Mouse (Mus musculus): ENCODE results near the gene Hnf4a.
"Not testable (repeated sequence)": the region's sequence is repeated elsewhere in the genome, so short reads cannot be mapped to it uniquely, and the experiment has no call there.

Gene Hnf4a

DNA sequence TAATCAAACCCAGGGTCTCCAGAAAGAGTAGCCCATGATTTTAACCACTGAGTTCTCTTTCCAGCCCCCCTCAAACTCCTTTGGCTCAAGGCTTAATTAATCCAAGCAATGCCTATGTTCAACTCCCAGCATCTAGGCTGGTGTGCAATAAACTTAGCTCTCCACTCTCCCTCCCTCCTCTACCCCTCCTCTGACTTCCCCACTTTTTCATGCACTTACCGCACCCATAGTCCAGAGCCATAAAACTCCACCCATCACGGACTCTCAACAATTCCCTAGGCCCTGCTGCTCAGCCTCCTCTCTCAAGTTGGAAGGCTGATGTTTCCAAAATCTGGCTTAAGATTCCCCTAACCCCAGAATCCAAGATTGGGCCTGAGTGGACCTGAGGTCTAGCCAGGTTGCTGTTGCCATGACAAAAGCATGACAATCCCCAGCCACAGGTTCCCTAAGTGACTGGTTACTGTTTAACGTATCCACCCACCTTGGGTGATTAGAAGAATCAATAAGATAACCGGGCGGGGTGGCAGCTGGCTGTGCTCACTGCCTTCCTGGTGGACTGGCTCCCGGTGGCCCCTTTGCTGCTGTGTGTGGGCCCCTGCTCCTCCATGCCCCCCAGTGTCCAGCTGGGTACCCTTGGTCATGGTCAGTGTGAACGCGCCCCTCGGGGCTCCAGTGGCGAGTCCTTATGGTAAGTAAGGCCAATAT is at the start of gene Hnf4a:
Gene Hnf4a (plus strand): TSS at position 509 of the 705 bp plus-strand sequence.
- in situ Hi-C loops (cut with MboI, MseI), result no loop called here

DNA sequence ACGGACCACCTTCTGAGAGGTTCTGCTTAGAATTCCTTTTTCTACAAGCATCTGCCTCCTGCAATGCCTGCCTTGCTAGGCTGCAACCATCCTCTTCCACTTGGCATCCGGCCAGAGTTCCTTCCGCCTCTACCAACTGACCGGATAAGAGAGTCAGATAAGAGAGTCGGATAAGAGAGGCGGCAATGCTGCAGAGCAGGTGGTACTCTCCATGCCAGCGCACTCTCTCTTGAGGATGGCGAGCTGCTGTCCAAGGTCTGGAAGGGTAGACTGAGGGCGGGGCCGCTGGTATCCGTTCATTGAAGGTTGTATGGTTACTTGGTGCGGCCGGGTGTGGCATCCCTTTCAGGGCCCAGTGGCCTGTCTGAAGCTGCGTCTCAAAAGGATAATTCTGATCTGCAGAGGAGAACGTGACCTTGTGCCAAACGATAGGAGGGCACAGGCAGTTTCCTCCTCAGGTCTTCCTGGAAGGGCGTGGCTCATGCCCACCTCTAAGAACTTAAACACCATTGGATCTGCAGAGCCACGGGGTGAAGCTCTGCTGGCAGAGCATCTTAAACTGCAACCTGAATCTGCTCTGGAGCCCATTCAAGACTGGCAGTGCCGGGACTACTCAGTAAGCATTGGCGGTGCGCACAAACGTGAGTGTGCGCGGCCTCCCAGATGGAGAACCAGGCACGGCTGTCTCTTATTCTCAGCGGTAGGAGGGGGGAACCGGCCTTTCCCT is 47.9 kb upstream of the Hnf4a start:
- in situ Hi-C loops (cut with MboI, MseI), result no loop called here

DNA sequence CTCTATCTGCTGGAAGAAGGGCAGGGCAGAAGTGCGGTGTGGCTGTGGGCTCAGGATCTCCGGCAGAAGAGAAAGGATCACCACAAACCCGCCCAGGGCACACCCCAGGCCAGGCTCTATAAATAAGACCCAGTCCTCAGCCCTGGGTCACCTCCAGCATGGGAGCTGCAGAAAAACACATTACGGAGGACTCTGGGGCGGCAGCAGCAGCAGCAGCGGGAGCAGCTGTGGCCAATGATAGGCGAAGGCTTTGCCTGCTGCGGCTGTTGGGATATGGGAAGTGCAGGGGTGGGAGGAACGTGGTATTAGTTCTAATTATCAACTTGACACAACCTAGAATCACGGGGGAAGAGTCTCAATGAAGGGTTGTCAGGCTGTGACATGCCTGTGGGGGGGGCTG is 47.2 kb upstream of the Hnf4a start:
- in situ Hi-C loops (cut with MboI, MseI), result no loop called here

DNA sequence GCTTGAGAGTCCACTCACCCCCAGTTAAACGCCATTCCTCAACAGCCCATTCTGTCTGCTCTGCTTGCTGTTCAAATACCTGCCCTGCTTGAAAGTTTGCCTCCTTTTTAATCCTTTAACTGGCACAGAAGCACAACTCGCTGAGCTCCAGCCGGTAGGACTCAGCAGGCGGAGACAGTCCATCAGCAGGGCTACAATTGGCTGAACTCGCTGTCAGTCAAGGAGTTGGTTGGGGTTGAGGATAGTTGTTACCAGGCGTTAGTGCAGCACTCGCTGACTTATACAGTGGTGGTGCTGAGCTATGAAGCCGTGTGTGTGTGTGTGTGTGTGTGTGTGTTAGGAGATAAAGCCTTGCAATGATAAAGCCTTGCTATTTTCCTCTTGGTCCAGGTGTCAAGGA is 46.0 kb upstream of the Hnf4a start:
- in situ Hi-C loops (cut with MboI, MseI), result no loop called here

DNA sequence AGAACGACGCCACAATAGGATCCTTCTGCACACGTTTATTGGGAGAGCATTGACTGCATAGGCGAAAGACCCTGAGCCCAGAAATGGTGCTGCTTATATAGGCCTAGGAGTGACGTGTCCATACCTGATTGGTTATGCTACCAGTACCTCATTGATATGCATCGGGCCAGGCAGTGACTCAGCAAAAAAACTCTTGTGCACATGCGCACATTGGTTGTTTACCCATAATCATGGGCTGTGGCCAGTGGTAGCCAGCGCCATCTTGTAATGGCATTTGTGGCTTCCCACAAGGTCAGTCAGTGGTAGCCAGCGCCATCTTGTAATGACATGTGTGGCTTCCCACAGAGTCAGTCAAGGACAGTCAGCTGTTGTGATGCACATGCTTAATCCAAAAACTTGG is 45.3 kb upstream of the Hnf4a start:
- in situ Hi-C loops (cut with MboI, MseI), result not testable (repeated sequence)

DNA sequence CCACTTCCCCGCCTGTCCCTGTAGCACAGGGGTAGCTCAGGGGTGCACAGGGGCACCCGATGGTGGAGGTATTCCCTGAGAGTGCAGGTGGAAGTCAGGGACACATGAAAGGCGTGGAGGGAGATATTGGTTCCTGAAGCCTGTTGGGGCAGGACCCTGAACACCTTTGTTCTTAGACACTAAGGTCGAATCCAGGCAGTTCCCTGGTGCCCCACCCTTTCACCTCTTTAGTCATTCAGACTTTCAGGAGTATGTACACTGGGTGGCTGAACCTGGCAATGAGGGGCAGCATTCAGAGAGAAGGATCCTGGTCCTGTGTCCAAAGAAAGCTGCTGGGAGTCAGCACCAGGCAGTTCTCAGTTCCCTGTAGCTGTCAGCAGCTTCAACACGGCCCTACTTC is 44.2 kb upstream of the Hnf4a start:
- in situ Hi-C loops (cut with MboI, MseI), result no loop called here

DNA sequence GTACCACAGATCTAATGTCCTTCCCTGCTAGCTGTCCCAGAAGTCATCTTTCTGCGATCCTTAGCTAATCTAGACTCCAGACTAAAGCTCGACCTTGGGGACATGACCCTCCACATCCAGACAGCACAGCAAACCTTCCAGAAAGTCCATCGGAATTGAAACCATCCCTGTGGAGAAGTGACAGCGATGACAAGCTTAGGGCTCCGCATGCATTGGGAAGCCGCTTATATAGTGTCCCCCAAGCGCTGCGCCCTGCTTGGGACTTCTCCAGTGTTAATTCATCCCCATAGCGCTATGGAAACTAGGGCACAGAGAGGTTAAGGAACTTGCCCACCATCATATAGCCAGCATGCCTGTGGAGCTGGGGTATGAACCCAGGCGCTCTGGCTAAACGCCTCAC is 43.8 kb upstream of the Hnf4a start:
- in situ Hi-C loops (cut with MboI, MseI), result no loop called here

DNA sequence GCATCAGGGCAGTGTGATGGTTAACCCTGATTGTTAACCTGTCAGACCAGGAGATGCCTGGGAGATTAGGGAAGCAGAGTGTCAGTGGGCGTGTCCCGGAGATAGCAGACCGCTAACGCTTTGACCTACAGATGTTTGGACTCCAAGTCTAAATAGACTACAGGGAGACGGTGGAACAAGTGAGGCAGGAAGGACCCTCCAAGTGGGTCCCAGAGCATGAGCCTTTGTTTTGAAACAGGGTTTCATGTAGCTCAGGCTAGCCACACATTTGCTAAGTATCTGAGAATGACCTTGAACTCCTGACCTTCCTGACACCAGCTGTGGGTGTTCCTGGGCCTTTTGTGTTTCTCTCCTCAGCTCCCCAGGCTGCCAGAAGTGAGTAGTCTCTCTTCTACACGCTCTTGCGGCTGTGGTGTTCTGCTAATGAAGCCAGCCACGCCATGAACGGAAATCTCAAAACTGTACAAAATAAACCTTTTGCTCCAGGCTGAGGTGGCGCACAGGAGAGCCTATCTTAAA is 43.3 kb upstream of the Hnf4a start:
- in situ Hi-C loops (cut with MboI, MseI), result no loop called here

DNA sequence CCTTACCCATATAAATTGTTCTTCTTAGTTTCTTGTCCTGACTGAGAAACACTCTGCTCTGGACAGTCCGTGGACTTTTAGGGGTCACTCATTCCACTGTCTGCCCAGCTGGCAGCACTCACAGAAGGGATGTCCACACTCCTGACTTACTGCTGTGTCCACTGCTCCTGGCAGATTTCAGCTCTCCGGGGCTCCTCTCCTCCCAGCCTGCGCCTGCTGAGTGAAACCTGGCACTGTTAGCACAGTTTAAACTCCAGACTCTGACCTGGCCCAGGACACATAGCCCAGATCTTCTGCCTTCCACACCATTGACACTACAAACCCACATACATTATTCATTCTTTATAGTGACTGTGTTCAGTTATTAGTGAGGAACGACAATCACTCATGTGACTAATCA is 42.6 kb upstream of the Hnf4a start:
- in situ Hi-C loops (cut with MboI, MseI), result no loop called here

DNA sequence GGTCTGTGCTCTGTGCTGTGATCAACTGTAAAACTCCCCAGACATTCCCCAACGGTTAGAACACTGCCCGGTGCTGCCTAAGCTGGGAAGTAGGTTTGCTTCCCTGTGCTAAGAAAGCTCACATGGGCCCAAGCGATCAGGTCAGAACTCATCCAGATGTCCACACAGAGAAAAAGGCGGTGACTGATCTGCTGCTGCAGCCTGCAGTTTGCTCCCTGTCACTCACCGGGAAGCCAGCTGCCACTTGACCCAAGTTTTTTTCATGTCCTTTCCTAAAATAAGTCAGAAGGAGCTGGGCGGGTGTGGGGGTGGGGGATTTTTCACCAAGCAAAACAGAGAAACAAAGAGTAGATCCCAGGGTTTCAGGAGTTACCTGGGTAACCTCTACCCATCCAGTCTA is 42.0 kb upstream of the Hnf4a start:
- in situ Hi-C loops (cut with MboI, MseI), result no loop called here

DNA sequence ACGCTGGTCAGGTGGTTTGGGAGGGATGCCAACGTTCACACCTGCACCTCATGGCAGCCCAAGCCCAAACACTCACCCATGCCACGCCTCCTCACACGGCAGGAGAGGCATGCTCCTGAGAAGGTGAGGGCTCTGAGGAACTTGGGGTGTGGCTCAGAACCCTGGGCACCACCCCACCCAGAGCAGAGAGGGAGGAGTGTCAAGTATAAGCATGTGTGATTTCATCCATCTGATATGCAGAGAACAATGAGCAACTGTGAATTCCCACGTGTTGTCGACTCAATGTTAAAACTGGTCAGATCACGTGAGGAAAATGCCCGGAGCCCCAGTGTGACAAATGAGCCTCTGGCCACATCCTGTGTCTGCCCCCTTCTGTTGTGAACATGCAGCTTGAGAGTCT is 39.8 kb upstream of the Hnf4a start:
- in situ Hi-C loops (cut with MboI, MseI), result no loop called here

DNA sequence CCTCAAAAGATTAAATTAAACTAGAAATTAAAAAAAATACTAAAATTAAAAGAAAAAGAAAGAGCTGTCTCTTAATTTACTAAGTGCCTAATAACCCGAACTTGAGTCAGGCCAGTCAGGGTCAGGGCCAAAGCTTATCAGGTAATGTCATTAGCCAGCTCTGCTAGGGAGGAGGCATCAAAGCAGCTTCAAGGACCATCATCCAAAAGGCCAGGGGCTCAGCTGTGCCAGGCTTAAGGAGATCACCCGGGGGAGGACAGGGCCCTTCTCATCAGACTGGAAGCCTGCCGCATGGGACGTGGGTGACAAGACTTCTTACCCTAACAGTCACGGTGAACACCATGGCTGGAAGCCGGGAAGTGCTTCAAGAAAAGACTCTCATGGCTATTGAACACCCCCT is 39.0 kb upstream of the Hnf4a start:
- in situ Hi-C loops (cut with MboI, MseI), result no loop called here

DNA sequence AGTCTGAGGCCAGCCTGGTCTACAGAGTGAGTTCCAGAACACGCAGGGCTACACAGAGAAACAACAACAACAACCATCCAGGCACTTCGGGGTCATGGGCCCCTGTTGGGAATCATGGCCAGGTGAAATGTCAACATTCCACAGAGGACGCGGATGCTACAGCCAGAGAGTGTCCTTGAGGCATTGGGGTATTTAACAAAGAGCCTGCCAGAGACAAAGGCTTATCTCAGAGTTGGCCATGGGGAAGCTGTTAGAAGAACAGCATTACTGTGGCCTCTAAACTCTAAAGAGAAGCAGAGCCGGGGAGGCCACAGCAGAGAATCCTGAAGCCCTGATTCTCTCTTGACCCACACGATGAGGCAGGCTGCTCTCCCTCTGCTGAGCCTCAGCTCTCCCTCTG is 37.7 kb upstream of the Hnf4a start:
- in situ Hi-C loops (cut with MboI, MseI), result no loop called here

DNA sequence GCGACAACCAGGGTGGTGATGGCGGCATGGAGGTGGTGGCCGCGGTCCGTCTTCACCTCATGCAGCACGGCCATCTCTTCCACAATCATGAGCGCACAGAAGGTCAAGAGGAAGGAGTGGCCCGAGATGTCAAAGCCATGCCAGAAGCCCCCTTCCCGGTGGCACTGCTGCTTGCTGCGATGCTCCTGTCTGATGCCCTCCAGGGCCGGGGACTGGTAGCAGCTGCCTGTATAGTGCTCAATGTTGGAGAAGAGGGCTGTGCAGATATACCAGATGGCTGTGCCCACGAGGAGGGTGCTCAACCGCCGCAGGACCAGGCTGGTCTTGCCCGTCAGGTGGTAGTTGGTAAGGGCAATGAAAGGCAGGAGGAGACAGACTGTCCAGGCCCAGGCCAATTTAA is 36.9 kb upstream of the Hnf4a start:
- in situ Hi-C loops (cut with MboI, MseI), result loop anchor here (5.0 kb wide), 2 partner anchors 42 to 523 kb away; partner anchors contain the start of gene Ywhab (in 1 of the 2)

DNA sequence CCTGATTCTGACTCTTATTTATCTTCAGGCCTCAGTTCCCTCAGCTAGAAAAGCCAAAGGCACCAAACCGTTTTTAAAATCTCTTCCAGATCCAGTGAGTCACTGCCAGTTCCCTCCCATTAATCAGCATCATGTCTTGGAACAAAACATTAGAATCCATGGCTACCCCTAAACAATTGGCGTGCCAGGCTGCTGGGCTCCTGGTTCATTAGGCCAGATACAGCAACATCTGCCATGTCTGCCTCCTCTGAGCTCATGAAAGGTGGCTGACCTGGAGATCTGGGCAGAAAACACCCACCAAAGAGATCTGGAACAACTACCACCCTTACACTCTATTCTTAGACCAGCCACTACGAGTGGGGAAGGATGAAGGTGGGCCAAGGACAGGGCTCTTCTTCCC is 35.5 kb upstream of the Hnf4a start:
- in situ Hi-C loops (cut with MboI, MseI), result loop anchor here (5.0 kb wide), 2 partner anchors 44 to 521 kb away; partner anchors contain the start of gene Ywhab (in 1 of the 2)

DNA sequence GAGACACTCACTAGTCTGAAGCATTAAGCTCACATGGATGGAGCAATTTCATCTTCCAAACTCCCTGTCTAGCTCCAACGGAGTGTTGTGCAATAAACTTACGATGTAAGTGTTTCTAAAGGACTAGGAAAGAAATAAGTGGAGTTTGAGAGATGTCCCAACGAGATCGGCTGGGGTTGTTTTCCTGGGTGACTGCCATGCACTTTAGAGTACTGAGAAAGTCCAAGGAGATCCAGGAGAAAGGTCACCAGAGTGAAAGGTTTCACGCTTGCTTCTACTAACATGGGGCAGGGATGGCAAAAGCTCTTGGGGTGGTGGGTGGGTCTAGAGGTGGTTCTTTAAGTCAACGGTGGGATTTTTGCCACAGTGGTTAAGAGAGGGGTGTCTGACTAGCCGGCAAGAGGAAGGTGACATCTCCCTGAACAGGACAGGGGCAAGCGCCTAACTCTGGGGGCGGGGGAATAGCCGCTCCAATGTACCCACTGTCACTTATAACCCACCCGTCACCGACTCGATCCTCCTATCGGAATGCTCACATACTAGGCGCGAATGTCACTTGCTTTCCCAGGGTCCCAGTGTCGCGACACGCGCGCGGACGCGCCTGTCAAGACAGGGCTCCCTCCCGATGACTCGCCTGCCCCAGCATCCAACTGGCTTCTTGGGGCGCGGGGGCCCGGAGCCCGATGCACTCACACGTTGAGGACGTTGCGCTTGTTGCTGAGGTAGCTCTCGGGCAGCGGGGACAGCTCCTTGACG is 34.7 kb upstream of the Hnf4a start:
- in situ Hi-C loops (cut with MboI, MseI), result loop anchor here (5.0 kb wide), 2 partner anchors 45 to 520 kb away; partner anchors contain the start of gene Ywhab (in 1 of the 2)

DNA sequence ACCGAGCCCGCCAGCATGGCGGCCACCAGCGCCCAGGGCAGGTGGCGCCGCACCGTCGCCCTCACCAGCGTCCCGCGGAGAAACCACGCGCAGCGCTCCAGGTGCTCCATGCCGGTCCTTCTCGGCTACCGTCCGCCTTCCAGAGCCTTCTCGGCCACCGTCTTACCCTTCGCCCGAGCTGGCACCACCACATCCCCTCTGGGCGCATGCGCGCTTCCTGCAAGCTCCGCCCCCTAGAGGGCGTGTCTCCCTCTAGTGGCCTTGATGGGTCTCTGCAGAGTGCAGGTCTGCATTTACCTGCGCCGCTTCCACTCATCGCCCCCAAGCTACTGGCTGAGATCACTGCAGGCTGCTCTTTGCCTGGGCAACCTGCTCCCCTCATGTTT is 34.1 kb upstream of the Hnf4a start, which contains the start of gene Fitm2:
Gene Fitm2 (minus strand): TSS at position 164 of the 386 bp plus-strand sequence.
- in situ Hi-C loops (cut with MboI, MseI), result loop anchor here (5.0 kb wide), 2 partner anchors 45 to 520 kb away; partner anchors contain the start of gene Ywhab (in 1 of the 2)

DNA sequence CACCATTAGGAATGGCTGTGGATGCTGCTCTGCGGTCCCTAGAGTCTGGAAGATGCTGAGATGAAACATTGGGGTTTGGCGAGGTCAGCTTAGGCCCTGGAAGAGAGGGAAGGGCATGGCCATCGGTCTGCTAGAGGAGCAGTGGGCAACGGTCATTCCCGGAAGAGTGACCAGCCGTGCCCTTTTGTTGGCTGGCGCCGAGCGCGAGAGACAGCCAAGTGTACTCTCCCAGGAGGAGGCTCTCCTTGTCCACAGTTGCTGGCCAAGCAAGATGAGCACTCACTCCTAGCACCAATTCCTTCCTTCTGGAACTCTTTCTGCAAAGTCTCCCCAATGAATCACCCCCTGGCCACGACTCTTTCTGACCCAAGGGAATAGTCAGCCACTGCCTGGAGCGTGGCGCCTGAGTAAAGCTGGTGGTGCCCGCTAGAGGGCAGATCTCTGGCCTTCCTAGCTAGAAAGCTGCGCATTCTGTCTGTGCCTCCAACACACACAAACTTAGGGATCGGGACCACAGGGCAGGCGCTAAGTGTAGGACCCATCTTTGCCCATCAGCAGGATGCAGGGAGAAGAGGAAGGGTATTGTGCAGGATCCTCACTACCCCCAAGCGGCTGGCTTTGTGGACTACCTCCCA is 26.3 kb upstream of the Hnf4a start:
- in situ Hi-C loops (cut with MboI, MseI), result no loop called here

DNA sequence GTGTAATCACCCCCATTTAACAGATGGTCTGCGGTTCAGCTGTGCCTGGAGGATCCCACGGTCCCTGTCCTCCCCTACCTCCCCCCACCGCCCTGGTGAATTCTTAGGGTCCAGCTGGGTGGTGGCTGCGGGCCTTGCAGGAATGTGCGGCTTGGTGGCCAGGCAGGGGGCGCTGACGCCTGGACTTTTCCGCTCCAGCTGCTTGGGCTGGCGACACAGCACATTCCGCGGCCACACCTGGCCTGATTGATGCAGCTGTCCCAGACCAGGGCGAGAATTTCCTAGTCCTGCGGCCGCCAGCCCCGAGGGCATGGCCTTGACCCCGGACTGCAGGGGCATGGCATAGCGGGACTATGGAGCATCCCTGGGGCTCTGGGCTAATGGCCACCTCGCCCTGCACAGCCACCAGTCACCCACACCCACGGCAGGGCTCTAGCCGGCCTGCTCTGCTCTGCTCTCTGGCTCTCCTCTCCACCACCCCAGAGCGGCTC is 25.0 kb upstream of the Hnf4a start:
- in situ Hi-C loops (cut with MboI, MseI), result no loop called here

DNA sequence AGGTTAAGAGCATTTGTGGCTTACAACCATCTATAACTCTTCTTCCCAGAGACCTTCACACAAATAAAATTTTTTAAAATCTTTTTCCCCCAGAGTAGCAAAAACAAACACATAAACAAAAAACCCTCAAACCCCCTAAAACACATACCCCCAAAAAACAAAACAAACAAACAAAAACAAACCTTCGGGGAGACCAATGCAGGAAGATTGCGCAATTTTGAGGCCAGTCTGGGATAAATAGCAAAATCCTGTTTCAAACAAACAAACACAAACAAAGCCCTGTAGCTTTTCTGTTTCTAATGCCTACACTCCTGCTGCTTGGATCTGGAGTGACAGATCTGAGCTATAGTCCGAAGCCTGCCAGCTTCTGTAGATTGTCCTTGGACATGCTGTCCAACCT is 19.2 kb upstream of the Hnf4a start:
- in situ Hi-C loops (cut with MboI, MseI), result no loop called here

DNA sequence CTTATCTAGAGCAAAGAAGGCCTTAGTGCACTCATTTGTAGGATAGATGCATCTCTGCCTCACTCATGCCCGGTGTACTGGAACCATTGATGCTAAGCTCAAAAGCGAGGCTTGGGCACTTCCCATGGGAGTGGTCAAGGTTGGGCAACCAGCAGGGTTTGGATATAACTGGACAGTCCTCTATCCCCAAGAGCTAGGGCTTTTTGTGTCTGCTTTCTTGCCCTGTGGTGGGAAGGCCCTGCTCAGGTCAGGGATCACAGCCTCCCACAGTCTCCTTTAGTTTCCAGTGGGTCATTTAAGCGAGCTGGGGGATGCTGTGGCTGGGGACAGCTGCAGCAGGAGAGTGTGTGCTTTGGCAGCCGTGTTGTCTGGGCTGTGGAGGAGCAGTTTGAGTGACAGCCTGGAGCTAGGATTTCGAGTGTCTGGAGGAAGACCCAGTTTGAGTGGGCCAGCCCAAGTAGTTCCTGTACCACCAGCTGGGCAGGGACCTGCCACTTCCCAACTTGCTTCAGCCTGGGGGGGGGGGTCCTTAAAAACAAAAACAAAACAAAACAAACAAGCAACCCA is 16.8 kb upstream of the Hnf4a start:
- in situ Hi-C loops (cut with MboI, MseI), result no loop called here

Measured in T-helper 17 cell (primary cell).